Mouse (Mus musculus) thymus, postnatal 25 days (tissue): Measurements from ENCODE around the gene Abcg2.
"Not testable (repeated sequence)": the region's sequence is repeated elsewhere in the genome, so short reads cannot be mapped to it uniquely, and the experiment has no call there.

Experiments
- DNase-seq: peaks from one replicate; pipeline ENCODE4 v3.0.0; 2022

Gene Abcg2

GRCm38 (mm10) chr6:58584223-58584622 lies at the start of gene Abcg2:
Gene Abcg2 (plus strand): TSS chr6:58584523.
- not testable (repeated sequence) for DNase-seq

- DNase-seq: not testable (repeated sequence)
Measured at GRCm38 (mm10) chr6:58540263-58540662, 44.1 kb upstream of the Abcg2 start.

GRCm38 (mm10) chr6:58542852-58543251 lies 41.5 kb upstream of the Abcg2 start:
- DNase-seq: peak; percentile 37

- not testable (repeated sequence) for DNase-seq
Measured at GRCm38 (mm10) chr6:58544971-58545370, 39.4 kb upstream of the Abcg2 start.

- not testable (repeated sequence) for DNase-seq
Measured at GRCm38 (mm10) chr6:58546050-58546449, 38.3 kb upstream of the Abcg2 start.

- peak; percentile 30 for DNase-seq
Measured at GRCm38 (mm10) chr6:58546816-58547215, 37.5 kb upstream of the Abcg2 start.

- not testable (repeated sequence) for DNase-seq
Measured at GRCm38 (mm10) chr6:58553812-58554211, 30.5 kb upstream of the Abcg2 start.

- DNase-seq: not testable (repeated sequence)
Measured at GRCm38 (mm10) chr6:58593987-58594844, 9.9 kb downstream of the Abcg2 start.

- not testable (repeated sequence) for DNase-seq
Measured at GRCm38 (mm10) chr6:58595639-58596293, 11.4 kb downstream of the Abcg2 start.

GRCm38 (mm10) chr6:58596294-58596653 lies 12.0 kb downstream of the Abcg2 start:
- DNase-seq: peak; percentile 48

GRCm38 (mm10) chr6:58602119-58602518 lies 17.8 kb downstream of the Abcg2 start:
- DNase-seq: not testable (repeated sequence)

- not testable (repeated sequence) for DNase-seq
Measured at GRCm38 (mm10) chr6:58602991-58603390, 18.7 kb downstream of the Abcg2 start.

GRCm38 (mm10) chr6:58603485-58604090 lies 19.3 kb downstream of the Abcg2 start:
- not testable (repeated sequence) for DNase-seq

GRCm38 (mm10) chr6:58606642-58607041 lies 22.3 kb downstream of the Abcg2 start:
- no peak for DNase-seq

GRCm38 (mm10) chr6:58608422-58608821 lies 24.1 kb downstream of the Abcg2 start:
- no peak for DNase-seq

- no peak for DNase-seq
Measured at GRCm38 (mm10) chr6:58609919-58610759, 25.8 kb downstream of the Abcg2 start.

- no peak for DNase-seq
Measured at GRCm38 (mm10) chr6:58610760-58611654, 26.7 kb downstream of the Abcg2 start.

GRCm38 (mm10) chr6:58624126-58624525 lies 39.8 kb downstream of the Abcg2 start:
- no peak for DNase-seq

GRCm38 (mm10) chr6:58629238-58629637 lies 44.9 kb downstream of the Abcg2 start:
- no peak for DNase-seq

GRCm38 (mm10) chr6:58632419-58632818 lies 48.1 kb downstream of the Abcg2 start:
- DNase-seq: no peak

- no peak for DNase-seq
Measured at GRCm38 (mm10) chr6:58633731-58634130, 49.4 kb downstream of the Abcg2 start.

- no peak for DNase-seq
Measured at GRCm38 (mm10) chr6:58638566-58638965, 54.2 kb downstream of the Abcg2 start.
